Mouse (Mus musculus): ENCODE data around the gene Siglecf.

Siglecf gene

GRCm38 (mm10) chr7:43392349-43393121, 41.4 kb downstream of the Siglecf start:
- no peak for DNase-seq

DNA sequence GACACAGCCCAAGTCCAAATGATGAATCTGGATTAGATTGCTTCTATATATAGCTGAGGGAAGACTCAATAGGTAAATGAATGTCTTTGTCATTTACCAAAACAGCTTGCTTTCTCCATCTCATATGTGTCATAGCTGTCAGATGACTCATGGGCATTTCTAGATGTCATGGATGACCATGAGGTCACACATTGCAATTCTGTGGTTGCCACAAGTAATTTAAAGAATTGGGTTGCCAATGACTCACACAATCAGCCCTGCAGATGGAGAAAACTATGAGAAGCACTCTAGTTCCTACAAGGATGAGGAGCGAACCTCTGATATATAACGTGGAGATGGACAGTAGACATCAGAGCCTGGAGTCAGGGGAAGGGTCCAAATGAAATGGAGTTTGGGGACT, 48.4 kb downstream of the Siglecf start:
- no peak for DNase-seq

GRCm38 (mm10) chr7:43402718-43403117, 51.6 kb downstream of the Siglecf start:
- no peak for DNase-seq

GRCm38 (mm10) chr7:43407573-43407972, 56.4 kb downstream of the Siglecf start:
- no peak for DNase-seq

DNA sequence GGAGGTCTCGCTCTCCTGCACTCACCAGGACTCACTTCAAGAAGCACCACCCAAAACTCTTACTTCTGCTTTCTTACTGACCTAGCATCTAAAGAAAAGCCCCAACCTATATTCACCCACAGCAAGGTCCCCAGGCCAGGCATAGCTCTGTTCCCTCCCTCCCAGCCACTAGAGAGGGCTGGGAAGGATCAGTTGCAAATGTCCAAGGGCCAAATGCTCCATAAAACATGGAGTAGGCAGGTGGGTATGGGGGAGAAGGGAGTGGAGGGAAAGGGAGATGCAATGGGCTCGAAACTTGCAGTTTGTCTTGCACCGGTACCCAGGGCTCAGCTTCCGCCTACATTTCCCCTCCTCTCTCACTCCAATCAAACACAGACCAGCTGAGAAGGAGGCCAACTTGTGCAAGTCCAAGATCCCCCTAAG, 57.0 kb downstream of the Siglecf start, which contains the start of gene Siglecg:
Gene Siglecg (plus strand): TSS at position 74 of the 423 bp plus-strand sequence.
- no peak for DNase-seq

GRCm38 (mm10) chr7:43409084-43409483, 57.9 kb downstream of the Siglecf start:
- DNase-seq = no peak
